Mouse (Mus musculus) forebrain, embryonic 11.5 days (tissue): Measurements from ENCODE around the gene Qars. TPM values are rescaled to one million over a fixed set of nuclear protein-coding genes. Genes with fewer than 3 reads are reported as not detected.

Source experiments
- ATAC-seq: fragments of 200-750 bp; cut with Nextera tagmentation; replicated peaks from 2 replicates; pipeline ENCODE4 v1.8.0; 2017; ENCODE audit warnings: moderate TSS enrichment; ENCODE audit not compliant: low FRiP score
- DNase-seq: peaks from one replicate; pipeline ENCODE4 v3.0.0-alpha.2; 2017; ENCODE audit warnings: low spot score
- H3K27ac ChIP-seq: fragments of 300-500 bp; sonication (generic); 2 replicates; pipeline ENCODE4 v1.5.1; 2014; ENCODE audit warnings: low read depth, low read length
- H3K27me3 ChIP-seq: fragments of 300-500 bp; sonication (generic); 2 replicates; pipeline ENCODE4 v1.6.1; 2014; ENCODE audit warnings: mild to moderate bottlenecking, low read length, mixed read lengths; ENCODE audit not compliant: control insufficient read depth, insufficient read depth
- H3K36me3 ChIP-seq: fragments of 300-500 bp; sonication (generic); 2 replicates; pipeline ENCODE4 v1.6.1; 2014; ENCODE audit warnings: mild to moderate bottlenecking, low read length, moderate library complexity, mixed read lengths; ENCODE audit not compliant: control insufficient read depth, insufficient read depth
- H3K4me1 ChIP-seq: fragments of 300-500 bp; sonication (generic); replicated peaks from 2 replicates; pipeline ENCODE4 v1.6.1; 2014; ENCODE audit warnings: low read length, mixed read lengths; ENCODE audit not compliant: control insufficient read depth, insufficient read depth
- H3K4me2 ChIP-seq: fragments of 300-500 bp; sonication (generic); 2 replicates; pipeline ENCODE4 v1.6.1; 2014; ENCODE audit warnings: low read depth, mild to moderate bottlenecking, low read length, moderate library complexity, mixed read lengths; ENCODE audit not compliant: severe bottlenecking
- H3K4me3 ChIP-seq: fragments of 300-500 bp; sonication (generic); 2 replicates; pipeline ENCODE4 v1.5.1; 2014; ENCODE audit warnings: low read depth, low read length
- H3K9ac ChIP-seq: fragments of 300-500 bp; sonication (generic); 2 replicates; pipeline ENCODE4 v1.6.1; 2014; ENCODE audit warnings: low read length
- H3K9me3 ChIP-seq: fragments of 300-500 bp; sonication (generic); 2 replicates; pipeline ENCODE4 v1.6.1; 2016; ENCODE audit warnings: low read length, mixed read lengths; ENCODE audit not compliant: control insufficient read depth
- WGBS: fragments of 180-500 bp; shearing (Covaris S2); extraction: QIAGEN DNeasy Blood & Tissue Kit; methylation state at CpG from one replicate; pipeline ENCODE4 v1.1.7; 2014; 5-methylcytosine and 5-hydroxymethylcytosine counted together
- polyA plus RNA-seq: library from polyadenylated mRNA; unstranded; fragments of >200 nt; fragmentation: Nextera tagmentation; extraction: Ambion mirVana; gene quantifications from 2 replicates; pipeline ENCODE4 v1.2.1, GENCODE M21; 2014

Gene Qars
- polyA plus RNA-seq, 1 experiment from 2014 or later, result 116 TPM

- peak within 1 kb of the TSS; percentile 98 for H3K9ac ChIP-seq
- peak within 1 kb of the TSS; percentile 99 for H3K27ac ChIP-seq
- peak within 1 kb of the TSS; percentile 89 for H3K4me2 ChIP-seq
- peaks cover 5% of the 10 kb centered on the region; the same call in 1 of the 2 replicates for H3K4me1 ChIP-seq
- WGBS, result 1% methylated on average over 46 of the region's 55 CpGs
- ATAC-seq (peak; percentile 96), DNase-seq (peak; percentile 98)
- no peaks in the 10 kb centered on the region for H3K9me3 ChIP-seq
- H3K27me3 ChIP-seq, result no peaks in the 10 kb centered on the region
- H3K4me3 ChIP-seq, result peak within 1 kb of the TSS; percentile 88
- peaks cover 11% of the 10 kb centered on the region for H3K36me3 ChIP-seq
Observed at GRCm38 (mm10) chr9:108516380-108517251, 9.1 kb downstream of the Qars start, which contains the start of gene Qrich1. Gene Qrich1 (plus strand): TSS chr9:108516806.

DNA sequence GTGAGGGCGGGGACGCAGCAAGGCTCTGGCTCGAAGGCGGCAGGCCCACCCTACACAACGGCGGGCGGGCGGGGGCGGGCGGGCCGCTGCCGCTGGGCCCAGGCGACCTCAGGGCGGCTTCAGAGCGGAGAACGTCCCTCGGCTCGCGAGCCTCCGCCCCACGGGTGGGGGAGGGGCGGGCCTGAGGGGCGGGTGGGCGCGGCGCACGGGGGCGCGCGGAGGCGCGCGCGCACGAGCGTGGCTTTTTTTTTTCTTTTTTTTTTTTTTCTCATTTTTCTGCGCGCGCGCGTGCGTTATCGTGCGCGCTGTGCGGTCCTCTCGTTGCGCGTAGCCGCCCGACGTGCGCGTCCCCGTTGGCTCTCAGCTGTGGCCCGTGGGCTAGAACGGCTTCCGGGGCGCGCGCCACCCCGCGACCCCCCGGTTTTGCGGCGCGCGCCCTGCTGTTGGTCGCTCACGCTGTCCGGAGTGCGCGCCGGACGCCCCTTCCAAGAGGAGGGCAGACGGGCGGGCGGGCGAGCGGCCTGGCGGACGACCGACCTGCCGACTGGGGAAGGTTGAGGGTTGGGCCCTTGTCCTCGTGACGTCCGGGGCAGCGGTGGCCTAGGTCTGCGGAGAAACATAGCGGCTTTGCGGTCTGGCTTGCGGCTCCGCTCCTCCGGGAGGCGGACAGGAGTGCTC, 9.9 kb downstream of the Qars start:
- WGBS, result under 1% methylated on average over 52 of the region's 95 CpGs
- H3K4me1 ChIP-seq, result peaks cover 5% of the 10 kb centered on the region; the same call in 1 of the 2 replicates
- H3K4me2 ChIP-seq, result peak overlapping the region; percentile 89
- peak overlapping the region; percentile 88 for H3K4me3 ChIP-seq
- no peaks in the 10 kb centered on the region for H3K9me3 ChIP-seq
- peaks cover 8% of the 10 kb centered on the region for H3K36me3 ChIP-seq
- peak; percentile 91 for DNase-seq
- H3K27ac ChIP-seq, result peak overlapping the region; percentile 99
- no peaks in the 10 kb centered on the region for H3K27me3 ChIP-seq
- H3K9ac ChIP-seq, result peak overlapping the region; percentile 98
- ATAC-seq, result peak; percentile 82

DNA sequence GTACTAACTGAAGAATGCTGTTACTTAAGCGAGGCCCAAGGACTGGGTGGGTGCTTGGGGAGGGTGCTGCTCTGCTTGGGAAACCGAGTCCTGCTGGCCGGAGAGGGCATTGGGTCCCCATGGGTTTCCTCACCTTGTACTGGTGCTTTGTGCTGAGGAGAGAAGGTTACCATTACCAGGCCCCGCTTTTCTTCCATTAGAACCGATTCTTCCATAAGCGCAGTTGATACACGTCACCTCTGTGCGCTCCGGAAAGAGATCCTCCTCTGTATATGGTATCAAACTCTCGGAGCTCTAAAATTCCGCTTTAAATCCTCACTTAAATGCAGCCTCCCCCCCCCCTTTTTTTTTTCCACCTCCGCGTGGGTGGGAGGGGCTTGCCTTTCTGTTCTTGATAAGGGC, 10.4 kb downstream of the Qars start:
- DNase-seq, result no peak
- ATAC-seq, result no peak; the same call in 1 of the 2 replicates
- WGBS, result 1% methylated on average over 13 of the region's 13 CpGs

GRCm38 (mm10) chr9:108521604-108522003, 14.1 kb downstream of the Qars start:
- no peak for DNase-seq
- Histone ChIP-seq H3K27me3 (no peaks in the 10 kb centered on the region), H3K4me3 (no peak overlapping the region), H3K9me3 (no peaks in the 10 kb centered on the region), H3K9ac (no peak overlapping the region), H3K36me3 (no peaks in the 10 kb centered on the region), H3K27ac (no peak overlapping the region), H3K4me1 (peaks cover 3% of the 10 kb centered on the region; the same call in 1 of the 2 replicates), H3K4me2 (no peak overlapping the region)
- ATAC-seq, result no peak
- WGBS, result 69% methylated on average over 2 of the region's 2 CpGs

More for the DNA sequence above, 10.4 kb downstream of the Qars start:
- peak overlapping the region; percentile 88 for H3K4me3 ChIP-seq
- peak overlapping the region; percentile 99 for H3K27ac ChIP-seq
- no peaks in the 10 kb centered on the region for H3K9me3 ChIP-seq
- H3K27me3 ChIP-seq, result no peaks in the 10 kb centered on the region
- peak overlapping the region; percentile 98 for H3K9ac ChIP-seq
- peaks cover 8% of the 10 kb centered on the region for H3K36me3 ChIP-seq
- H3K4me1 ChIP-seq, result peaks cover 5% of the 10 kb centered on the region; the same call in 1 of the 2 replicates
- H3K4me2 ChIP-seq, result peak overlapping the region; percentile 89

GRCm38 (mm10) chr9:108523341-108523740, 15.8 kb downstream of the Qars start:
- H3K36me3 ChIP-seq, result peaks cover 1% of the 10 kb centered on the region; the same call in 1 of the 2 replicates

GRCm38 (mm10) chr9:108525400-108525799, 17.9 kb downstream of the Qars start:
- no peak overlapping the region for H3K4me2 ChIP-seq
- DNase-seq, result no peak
- ATAC-seq, result no peak
- whole genome bisulfite sequencing, result 85% methylated on average over 3 of the region's 3 CpGs
- H3K4me3 ChIP-seq, result no peak overlapping the region
- H3K27ac ChIP-seq, result no peak overlapping the region
- peaks cover 13% of the 10 kb centered on the region for H3K36me3 ChIP-seq
- H3K4me1 ChIP-seq, result no peaks in the 10 kb centered on the region
- no peak overlapping the region for H3K9ac ChIP-seq
- H3K27me3 ChIP-seq, result no peaks in the 10 kb centered on the region
- H3K9me3 ChIP-seq, result no peaks in the 10 kb centered on the region

More at GRCm38 (mm10) chr9:108523341-108523740, 15.8 kb downstream of the Qars start:
- H3K4me2 ChIP-seq, result no peak overlapping the region
- no peaks in the 10 kb centered on the region for H3K9me3 ChIP-seq
- no peak overlapping the region for H3K4me3 ChIP-seq
- no peak for ATAC-seq
- WGBS, result 97% methylated on average over 4 of the region's 4 CpGs
- H3K9ac ChIP-seq, result no peak overlapping the region
- no peak overlapping the region for H3K27ac ChIP-seq
- no peak for DNase-seq
- H3K27me3 ChIP-seq, result no peaks in the 10 kb centered on the region
- H3K4me1 ChIP-seq, result peaks cover 3% of the 10 kb centered on the region; the same call in 1 of the 2 replicates

DNA sequence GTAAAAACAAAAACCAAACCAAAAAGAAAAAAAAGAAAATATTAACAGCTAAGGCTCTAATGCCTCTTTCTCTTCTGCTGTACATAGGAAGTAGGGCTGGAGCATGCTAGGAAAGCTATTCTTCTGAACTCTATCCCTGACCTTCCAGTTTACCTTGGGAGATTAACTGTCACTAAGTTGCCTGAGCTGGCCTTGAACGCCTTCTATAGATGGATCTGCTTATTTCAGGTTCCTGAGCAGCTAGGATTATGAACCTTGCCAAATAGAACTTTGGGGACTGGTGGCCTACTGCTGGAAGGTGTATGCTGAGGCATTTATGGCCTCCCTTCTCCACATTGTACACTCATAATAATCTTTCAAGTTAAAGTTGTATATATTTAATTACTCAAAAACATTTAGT, 23.4 kb downstream of the Qars start:
- ATAC-seq (no peak), DNase-seq (no peak)
- WGBS, result 91% methylated on average over 1 of the region's 1 CpGs

DNA sequence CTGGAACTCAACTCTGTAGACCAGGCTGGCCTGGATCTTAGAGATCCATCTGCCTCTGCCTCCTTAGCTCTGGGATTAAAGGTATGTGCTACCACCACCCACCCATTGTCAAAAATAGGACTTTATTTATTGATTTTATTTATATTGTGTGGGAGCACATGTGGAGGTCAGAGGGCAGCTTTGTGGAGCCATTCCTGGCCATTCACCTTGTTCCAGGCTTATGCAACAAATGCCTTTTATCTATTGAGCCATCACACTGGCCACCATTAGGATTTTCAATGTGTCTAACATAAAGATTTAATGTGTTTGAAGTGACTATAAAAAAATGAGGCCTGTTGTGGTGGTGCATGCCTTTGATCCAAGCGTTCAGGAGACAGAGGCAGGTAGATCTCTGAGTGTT, 24.0 kb downstream of the Qars start:
- Histone ChIP-seq H3K4me1 (no peaks in the 10 kb centered on the region), H3K36me3 (peaks cover 39% of the 10 kb centered on the region), H3K27ac (no peak overlapping the region), H3K4me3 (no peak overlapping the region), H3K9me3 (no peaks in the 10 kb centered on the region), H3K9ac (no peak overlapping the region), H3K27me3 (no peaks in the 10 kb centered on the region), H3K4me2 (no peak overlapping the region)
- DNase-seq (no peak), ATAC-seq (no peak)
- WGBS, result 87% methylated on average over 1 of the region's 1 CpGs

More for the DNA sequence above, 23.4 kb downstream of the Qars start:
- H3K4me1 ChIP-seq, result no peaks in the 10 kb centered on the region
- H3K27ac ChIP-seq, result no peak overlapping the region
- H3K27me3 ChIP-seq, result no peaks in the 10 kb centered on the region
- H3K9me3 ChIP-seq, result no peaks in the 10 kb centered on the region
- H3K36me3 ChIP-seq, result peaks cover 36% of the 10 kb centered on the region
- H3K4me3 ChIP-seq, result no peak overlapping the region
- H3K4me2 ChIP-seq, result no peak overlapping the region
- no peak overlapping the region for H3K9ac ChIP-seq
